Mouse (Mus musculus): ENCODE data around the gene Gm28051. TPM values are rescaled to one million over a fixed set of nuclear protein-coding genes. Genes with fewer than 3 reads are reported as not detected.

The Gm28051 gene
- polyA plus RNA-seq, 1 experiment from 2014 or later = not detected

DNA sequence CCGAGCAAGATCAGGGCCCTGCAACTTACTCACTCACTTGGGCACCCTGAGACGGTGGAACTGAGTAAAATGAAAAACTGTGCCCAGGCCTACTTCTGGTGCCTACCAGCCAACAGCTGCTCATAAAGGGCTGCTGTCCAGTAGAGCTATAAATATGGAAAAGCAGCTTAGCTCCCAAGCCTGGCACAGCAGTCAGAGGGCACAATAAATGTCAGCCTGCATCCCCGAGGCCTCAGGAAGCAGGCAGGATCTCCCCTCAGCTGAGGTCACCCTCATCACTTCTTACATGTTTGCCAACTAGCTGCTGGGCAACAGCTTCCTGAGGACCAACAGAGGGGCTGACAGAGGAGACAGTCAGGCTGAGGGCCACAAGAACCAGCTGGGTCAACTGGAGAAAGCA is 80.5 kb downstream of the Gm28051 start:
- Histone ChIP-seq H3K4me3 (ENCODE audit: low read depth, low read length) (no peak overlapping the region), H3K4me2 (ENCODE audit: low read depth, low read length) (no peak overlapping the region), H3K27me3 (ENCODE audit: control insufficient read depth, insufficient read depth, low read length) (no peaks in the 10 kb centered on the region), H3K4me1 (ENCODE audit: control insufficient read depth, insufficient read depth, low read length) (no peaks in the 10 kb centered on the region), H3K9me3 (replicated peaks; ENCODE audit: control insufficient read depth, low read length) (no peaks in the 10 kb centered on the region), H3K9ac (replicated peaks; ENCODE audit: low read length) (no peak overlapping the region), H3K36me3 (replicated peaks; ENCODE audit: control insufficient read depth, insufficient read depth, low read depth, low read length) (no peaks in the 10 kb centered on the region), H3K27ac (replicated peaks; ENCODE audit: low read depth, low read length) (no peak overlapping the region)
- DNase-seq (ENCODE audit: low spot score) = no peak
- ATAC-seq (replicated peaks; ENCODE audit: insufficient number of reproducible peaks, low FRiP score, low TSS enrichment, low read depth) = no peak
- 89% methylated on average over 3 of the region's 3 CpGs for WGBS

GRCm38 (mm10) chr12:102674556-102674955 is 83.0 kb downstream of the Gm28051 start:
- no peaks in the 10 kb centered on the region for H3K27me3 ChIP-seq (ENCODE audit: control insufficient read depth, insufficient read depth, low read length)
- WGBS = 86% methylated on average over 10 of the region's 10 CpGs
- H3K36me3 ChIP-seq (replicated peaks; ENCODE audit: control insufficient read depth, insufficient read depth, low read depth, low read length) = no peaks in the 10 kb centered on the region
- H3K27ac ChIP-seq (replicated peaks; ENCODE audit: low read depth, low read length) = no peak overlapping the region
- DNase-seq (ENCODE audit: low spot score) = no peak
- H3K4me2 ChIP-seq (ENCODE audit: low read depth, low read length) = no peak overlapping the region
- H3K4me1 ChIP-seq (ENCODE audit: control insufficient read depth, insufficient read depth, low read length) = no peaks in the 10 kb centered on the region
- no peak overlapping the region for H3K9ac ChIP-seq (replicated peaks; ENCODE audit: low read length)
- ATAC-seq (replicated peaks; ENCODE audit: insufficient number of reproducible peaks, low FRiP score, low TSS enrichment, low read depth) = no peak
- no peaks in the 10 kb centered on the region for H3K9me3 ChIP-seq (replicated peaks; ENCODE audit: control insufficient read depth, low read length)
- H3K4me3 ChIP-seq (ENCODE audit: low read depth, low read length) = no peak overlapping the region

DNA sequence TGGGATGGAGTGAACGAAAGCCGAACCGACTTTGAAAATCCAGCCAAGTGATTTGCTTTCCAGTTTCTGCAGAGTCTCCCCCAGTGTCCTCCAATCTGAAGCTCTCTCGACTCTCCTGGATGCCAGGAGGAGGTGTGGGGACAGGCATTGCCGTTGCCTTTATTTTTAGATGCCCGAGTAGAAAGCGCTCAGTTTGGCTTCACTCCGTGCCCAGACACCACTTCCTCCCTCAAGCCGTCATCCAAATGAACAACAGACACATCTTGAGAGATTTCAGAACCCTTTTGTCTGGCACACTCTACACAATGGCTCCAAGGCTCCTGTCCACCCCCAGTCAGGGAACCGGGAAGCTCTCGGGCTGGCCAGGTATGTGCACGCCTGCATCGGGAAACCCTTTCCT is 83.4 kb downstream of the Gm28051 start:
- Histone ChIP-seq H3K27ac (replicated peaks; ENCODE audit: low read depth, low read length) (no peak overlapping the region), H3K36me3 (replicated peaks; ENCODE audit: control insufficient read depth, insufficient read depth, low read depth, low read length) (no peaks in the 10 kb centered on the region), H3K27me3 (ENCODE audit: control insufficient read depth, insufficient read depth, low read length) (no peaks in the 10 kb centered on the region), H3K9ac (replicated peaks; ENCODE audit: low read length) (no peak overlapping the region), H3K4me2 (ENCODE audit: low read depth, low read length) (no peak overlapping the region), H3K4me1 (ENCODE audit: control insufficient read depth, insufficient read depth, low read length) (no peaks in the 10 kb centered on the region), H3K9me3 (replicated peaks; ENCODE audit: control insufficient read depth, low read length) (no peaks in the 10 kb centered on the region), H3K4me3 (ENCODE audit: low read depth, low read length) (no peak overlapping the region)
- ATAC-seq (replicated peaks; ENCODE audit: insufficient number of reproducible peaks, low FRiP score, low TSS enrichment, low read depth) = no peak
- DNase-seq (ENCODE audit: low spot score) = no peak
- WGBS = 91% methylated on average over 13 of the region's 13 CpGs

DNA sequence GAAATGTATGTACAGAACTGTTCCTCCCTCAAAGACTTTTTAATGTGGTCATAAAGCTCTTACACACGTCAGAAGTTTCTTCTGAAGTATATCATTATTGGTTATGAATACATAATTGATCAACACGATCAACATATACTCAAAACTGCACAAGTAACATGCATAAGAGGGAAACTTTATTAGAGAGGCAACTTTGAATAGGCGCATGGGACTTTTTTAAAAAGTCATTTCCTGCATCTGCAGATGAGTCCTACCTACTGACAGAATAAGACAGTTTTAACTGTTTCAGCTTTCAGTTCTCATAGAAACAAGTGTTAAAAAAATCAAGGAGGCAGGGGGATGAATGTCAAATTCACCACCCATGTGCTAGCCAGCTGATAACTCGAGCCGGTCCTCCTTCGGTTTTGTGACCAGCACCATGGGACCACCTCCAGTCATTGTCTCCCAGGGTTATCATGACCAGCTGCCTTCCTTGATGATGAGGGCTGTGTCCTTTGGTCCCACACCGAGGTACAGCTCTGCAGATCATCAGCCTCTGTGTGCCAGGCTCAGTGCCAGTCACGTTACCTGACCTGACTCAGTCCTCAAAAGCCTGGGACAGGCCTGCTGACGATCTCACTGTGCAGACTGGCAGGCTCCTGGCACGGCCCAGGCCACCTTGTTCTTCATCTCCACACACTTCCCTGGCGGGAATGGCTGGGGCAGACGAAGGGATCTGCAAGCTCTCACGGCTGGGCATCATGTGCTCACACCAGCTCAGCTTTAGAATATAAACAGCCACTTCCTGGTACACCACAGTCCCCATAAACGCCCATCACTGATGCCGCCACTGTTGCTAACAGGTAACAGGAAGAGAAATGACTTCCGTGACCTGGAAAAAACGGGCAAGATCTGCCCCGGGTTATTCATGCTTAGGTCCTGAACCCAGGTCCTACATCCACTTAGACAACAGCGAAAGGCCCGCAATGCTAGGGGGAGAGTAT is 84.4 kb downstream of the Gm28051 start:
- Histone ChIP-seq H3K4me1 (ENCODE audit: control insufficient read depth, insufficient read depth, low read length) (no peaks in the 10 kb centered on the region), H3K27me3 (ENCODE audit: control insufficient read depth, insufficient read depth, low read length) (no peaks in the 10 kb centered on the region), H3K4me3 (ENCODE audit: low read depth, low read length) (no peak overlapping the region), H3K27ac (replicated peaks; ENCODE audit: low read depth, low read length) (no peak overlapping the region), H3K4me2 (ENCODE audit: low read depth, low read length) (no peak overlapping the region), H3K36me3 (replicated peaks; ENCODE audit: control insufficient read depth, insufficient read depth, low read depth, low read length) (no peaks in the 10 kb centered on the region), H3K9me3 (replicated peaks; ENCODE audit: control insufficient read depth, low read length) (no peaks in the 10 kb centered on the region), H3K9ac (replicated peaks; ENCODE audit: low read length) (no peak overlapping the region)
- DNase-seq (ENCODE audit: low spot score) = no peak
- 87% methylated on average over 20 of the region's 20 CpGs for WGBS
- no peak for ATAC-seq (replicated peaks; ENCODE audit: insufficient number of reproducible peaks, low FRiP score, low TSS enrichment, low read depth)

DNA sequence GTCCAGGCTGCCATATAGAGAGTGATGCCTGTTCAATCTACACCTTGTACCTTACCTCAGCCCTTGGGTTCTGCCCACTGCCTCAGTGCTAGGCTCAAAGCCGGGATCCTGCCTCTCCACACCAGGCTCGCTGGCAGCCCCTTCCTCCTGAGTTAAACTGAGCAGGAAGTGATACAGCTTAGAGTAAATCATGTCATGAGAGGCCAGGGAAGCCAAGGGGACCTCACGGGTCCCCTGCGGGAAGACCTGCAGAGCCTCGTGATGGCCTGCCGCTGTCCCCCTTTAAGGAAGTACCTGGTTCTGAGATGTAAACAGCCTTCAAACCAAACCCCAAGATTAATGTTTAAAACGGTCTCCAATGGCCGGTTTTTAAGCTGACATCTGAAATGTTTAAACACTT is 85.4 kb downstream of the Gm28051 start:
- H3K9me3 ChIP-seq (replicated peaks; ENCODE audit: control insufficient read depth, low read length) = no peaks in the 10 kb centered on the region
- no peak for ATAC-seq (replicated peaks; ENCODE audit: insufficient number of reproducible peaks, low FRiP score, low TSS enrichment, low read depth)
- no peak for DNase-seq (ENCODE audit: low spot score)
- H3K36me3 ChIP-seq (replicated peaks; ENCODE audit: control insufficient read depth, insufficient read depth, low read depth, low read length) = no peaks in the 10 kb centered on the region
- no peak overlapping the region for H3K4me2 ChIP-seq (ENCODE audit: low read depth, low read length)
- no peak overlapping the region for H3K4me3 ChIP-seq (ENCODE audit: low read depth, low read length)
- no peak overlapping the region for H3K27ac ChIP-seq (replicated peaks; ENCODE audit: low read depth, low read length)
- 70% methylated on average over 8 of the region's 8 CpGs for WGBS
- H3K9ac ChIP-seq (replicated peaks; ENCODE audit: low read length) = no peak overlapping the region
- no peaks in the 10 kb centered on the region for H3K4me1 ChIP-seq (ENCODE audit: control insufficient read depth, insufficient read depth, low read length)
- H3K27me3 ChIP-seq (ENCODE audit: control insufficient read depth, insufficient read depth, low read length) = no peaks in the 10 kb centered on the region

- Histone ChIP-seq H3K4me3 (ENCODE audit: low read depth, low read length) (no peak overlapping the region), H3K27ac (replicated peaks; ENCODE audit: low read depth, low read length) (no peak overlapping the region), H3K4me1 (ENCODE audit: control insufficient read depth, insufficient read depth, low read length) (no peaks in the 10 kb centered on the region), H3K9me3 (replicated peaks; ENCODE audit: control insufficient read depth, low read length) (no peaks in the 10 kb centered on the region), H3K4me2 (ENCODE audit: low read depth, low read length) (no peak overlapping the region), H3K9ac (replicated peaks; ENCODE audit: low read length) (no peak overlapping the region), H3K27me3 (ENCODE audit: control insufficient read depth, insufficient read depth, low read length) (no peaks in the 10 kb centered on the region), H3K36me3 (replicated peaks; ENCODE audit: control insufficient read depth, insufficient read depth, low read depth, low read length) (no peaks in the 10 kb centered on the region)
- whole genome bisulfite sequencing = 55% methylated on average over 8 of the region's 8 CpGs
- no peak for DNase-seq (ENCODE audit: low spot score)
- ATAC-seq (replicated peaks; ENCODE audit: insufficient number of reproducible peaks, low FRiP score, low TSS enrichment, low read depth) = no peak
These were observed 86.7 kb downstream of the Gm28051 start for GRCm38 (mm10) chr12:102670848-102671247.

MicroRNAs encoded within 50 kb of the gene (microRNA counts, 519-probe panel; counts per million panel counts)
- microRNA mmu-miR-1936 = not detected

Small RNAs within 50 kb of the gene (microRNA-seq; reads per million reads assigned to microRNA genes)
- not detected for gene Mir1936 (ENCODE audit: borderline number of aligned reads)

Other genes with a start within 250 kb of the Gm28051 start
- 6.2 and 6.5 TPM in 2 replicates for gene Chga, start 202.8 kb downstream of the Gm28051 start, polyA plus RNA-seq (2014; fragmentation: Nextera tagmentation; extraction: Ambion mirVana)
- 8.4 and 9.4 TPM in 2 replicates for gene Itpk1, start 52.8 kb downstream of the Gm28051 start, polyA plus RNA-seq (2014; fragmentation: Nextera tagmentation; extraction: Ambion mirVana)
- gene Moap1, start 14.1 kb downstream of the Gm28051 start, polyA plus RNA-seq (2014; fragmentation: Nextera tagmentation; extraction: Ambion mirVana) = 34.5 and 37.2 TPM in 2 replicates
- gene Tmem251, start 14.0 kb downstream of the Gm28051 start, polyA plus RNA-seq (2014; fragmentation: Nextera tagmentation; extraction: Ambion mirVana) = 10.1 and 10.9 TPM in 2 replicates
- gene Gon7, start within 50 bp of the Gm28051 start, polyA plus RNA-seq (2014; fragmentation: Nextera tagmentation; extraction: Ambion mirVana) = 34.7 and 38.3 TPM in 2 replicates
- 61.7 and 68.1 TPM in 2 replicates for gene Ubr7, start 202 bp upstream of the Gm28051 start, polyA plus RNA-seq (2014; fragmentation: Nextera tagmentation; extraction: Ambion mirVana)
- 30.2 and 31.4 TPM in 2 replicates for gene Gm20604, start 907 bp upstream of the Gm28051 start, polyA plus RNA-seq (2014; fragmentation: Nextera tagmentation; extraction: Ambion mirVana)
- gene Btbd7, start 120.7 kb upstream of the Gm28051 start, polyA plus RNA-seq (2014; fragmentation: Nextera tagmentation; extraction: Ambion mirVana) = 21.0 and 21.7 TPM in 2 replicates
- not detected in 2 replicates for gene Cox8c, start 141.6 kb upstream of the Gm28051 start, polyA plus RNA-seq (2014; fragmentation: Nextera tagmentation; extraction: Ambion mirVana)
- 0.46 and 0.54 TPM in 2 replicates for gene Unc79, start 191.1 kb upstream of the Gm28051 start, polyA plus RNA-seq (2014; fragmentation: Nextera tagmentation; extraction: Ambion mirVana)

Data from embryonic facial prominence, embryonic 11.5 days (tissue).